Mouse (Mus musculus): ENCODE measurements around the gene Rexo4. TPM values are rescaled to one million over a fixed set of nuclear protein-coding genes. Genes with fewer than 3 reads are reported as not detected.

The Rexo4 gene
- polyA plus RNA-seq, 1 experiment from 2014 or later = 40.3 TPM

DNA sequence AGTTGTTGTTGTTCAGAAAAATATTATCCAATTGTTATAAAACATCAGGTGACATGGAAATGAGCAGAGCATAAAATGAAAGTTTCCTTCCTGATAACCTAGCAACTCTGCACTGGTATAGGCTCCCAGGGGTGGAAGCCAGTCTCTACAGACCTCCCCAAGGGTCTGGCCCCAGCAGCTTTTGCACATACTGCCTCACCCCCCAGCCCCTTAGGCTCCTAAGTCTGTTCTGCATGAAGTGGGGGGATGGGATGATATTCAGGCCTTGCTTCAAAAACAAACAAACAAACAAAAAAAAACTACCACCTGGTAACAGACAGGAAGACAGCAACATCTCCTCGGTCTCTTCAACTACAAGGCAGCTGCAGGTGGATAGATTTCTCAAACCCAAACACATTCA is 16.2 kb upstream of the Rexo4 start:
- Histone ChIP-seq H3K27ac (ENCODE audit: low read length) (no peak overlapping the region), H3K9ac (ENCODE audit: low read length) (no peak overlapping the region), H3K36me3 (ENCODE audit: control insufficient read depth, insufficient read depth, low read length) (no peaks in the 10 kb centered on the region), H3K9me3 (replicated peaks; ENCODE audit: control insufficient read depth, low read length) (no peaks in the 10 kb centered on the region), H3K4me3 (replicated peaks; ENCODE audit: low read length) (no peak overlapping the region), H3K27me3 (ENCODE audit: control insufficient read depth, insufficient read depth, low read length) (no peaks in the 10 kb centered on the region), H3K4me1 (ENCODE audit: control insufficient read depth, insufficient read depth, low read length) (no peaks in the 10 kb centered on the region), H3K4me2 (ENCODE audit: low read depth, low read length) (no peak overlapping the region)
- ATAC-seq (ENCODE audit: insufficient read depth, low FRiP score) = no peak
- 59% methylated on average over 1 of the region's 1 CpGs for WGBS

DNA sequence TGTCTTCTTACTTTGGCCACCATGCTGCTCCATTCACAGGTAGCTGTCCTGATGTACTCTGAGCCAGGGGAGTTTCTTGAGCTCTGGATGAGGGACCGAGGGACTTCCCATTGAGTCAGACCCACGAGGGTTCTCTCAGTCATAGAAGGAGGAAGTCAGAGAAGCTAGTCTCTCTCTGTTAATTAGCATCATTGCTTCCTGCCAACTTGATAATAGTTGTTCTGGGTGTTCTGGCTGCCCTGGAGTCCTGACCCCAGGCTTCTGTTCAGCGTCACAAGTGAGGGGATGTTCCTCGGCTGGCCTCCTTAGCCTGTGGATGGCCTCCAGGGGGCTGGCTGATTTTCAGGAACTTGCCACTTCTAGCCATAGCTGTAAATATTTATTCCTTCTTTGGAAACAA is 9.8 kb upstream of the Rexo4 start:
- WGBS = 21% methylated on average over 4 of the region's 4 CpGs
- H3K9ac ChIP-seq (ENCODE audit: low read length) = no peak overlapping the region
- no peak overlapping the region for H3K4me3 ChIP-seq (replicated peaks; ENCODE audit: low read length)
- H3K27me3 ChIP-seq (ENCODE audit: control insufficient read depth, insufficient read depth, low read length) = no peaks in the 10 kb centered on the region
- no peaks in the 10 kb centered on the region for H3K36me3 ChIP-seq (ENCODE audit: control insufficient read depth, insufficient read depth, low read length)
- ATAC-seq (ENCODE audit: insufficient read depth, low FRiP score) = peak; percentile 40; the same call in 1 of the 2 replicates
- H3K4me1 ChIP-seq (ENCODE audit: control insufficient read depth, insufficient read depth, low read length) = peaks cover 3% of the 10 kb centered on the region; the same call in 1 of the 2 replicates
- H3K4me2 ChIP-seq (ENCODE audit: low read depth, low read length) = no peak overlapping the region
- no peak overlapping the region for H3K27ac ChIP-seq (ENCODE audit: low read length)
- H3K9me3 ChIP-seq (replicated peaks; ENCODE audit: control insufficient read depth, low read length) = no peaks in the 10 kb centered on the region

DNA sequence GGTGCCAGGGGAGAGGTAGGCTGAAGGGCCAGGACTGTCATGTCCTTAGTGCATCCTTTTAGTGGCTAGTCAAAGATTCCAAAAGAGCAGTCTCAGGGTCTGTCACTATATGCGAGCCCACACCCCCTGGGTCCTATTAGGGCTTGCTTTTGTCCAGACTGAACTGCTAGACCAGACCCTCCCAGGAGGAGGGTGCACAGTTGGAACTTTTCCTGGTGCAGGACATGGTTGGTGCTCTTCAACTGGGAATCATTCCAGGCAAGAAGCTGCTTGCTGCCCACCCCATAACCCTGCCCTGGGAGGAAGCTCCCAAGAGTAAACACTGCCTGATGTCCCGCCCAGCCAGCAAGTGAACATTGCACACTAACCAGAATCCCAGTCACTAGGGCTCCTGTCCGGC is 8.9 kb upstream of the Rexo4 start, which contains the start of gene Adamts13:
TSS of gene Adamts13 (plus strand) at position 301 of the 400 bp plus-strand sequence.
- H3K9ac ChIP-seq (ENCODE audit: low read length) = no peak within 1 kb of the TSS
- H3K27ac ChIP-seq (ENCODE audit: low read length) = no peak within 1 kb of the TSS
- H3K27me3 ChIP-seq (ENCODE audit: control insufficient read depth, insufficient read depth, low read length) = no peaks in the 10 kb centered on the region
- H3K4me2 ChIP-seq (ENCODE audit: low read depth, low read length) = no peak within 1 kb of the TSS
- peaks cover 3% of the 10 kb centered on the region; the same call in 1 of the 2 replicates for H3K4me1 ChIP-seq (ENCODE audit: control insufficient read depth, insufficient read depth, low read length)
- no peaks in the 10 kb centered on the region for H3K9me3 ChIP-seq (replicated peaks; ENCODE audit: control insufficient read depth, low read length)
- no peak for ATAC-seq (ENCODE audit: insufficient read depth, low FRiP score)
- H3K4me3 ChIP-seq (replicated peaks; ENCODE audit: low read length) = no peak within 1 kb of the TSS
- H3K36me3 ChIP-seq (ENCODE audit: control insufficient read depth, insufficient read depth, low read length) = no peaks in the 10 kb centered on the region
- WGBS = 46% methylated on average over 3 of the region's 3 CpGs

DNA sequence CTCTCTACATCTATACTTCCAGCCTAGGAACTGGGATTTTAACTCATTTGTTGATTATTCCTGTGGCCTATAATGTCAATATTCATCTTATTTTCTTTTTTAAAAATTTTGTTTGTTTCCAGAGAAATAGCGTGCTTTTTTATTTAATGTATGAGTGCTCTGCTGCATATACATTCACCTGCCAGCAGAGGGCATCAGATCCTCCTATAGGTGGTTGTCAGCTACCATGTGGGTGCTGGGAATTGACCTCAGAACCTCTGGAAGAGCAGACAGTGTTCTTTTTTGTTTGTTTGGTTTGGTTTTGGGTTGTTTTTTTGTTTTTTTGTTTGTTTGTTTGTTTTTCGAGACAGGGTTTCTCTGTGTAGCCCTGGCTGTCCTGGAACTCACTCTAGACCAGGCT is 3.1 kb upstream of the Rexo4 start:
- H3K4me3 ChIP-seq (replicated peaks; ENCODE audit: low read length) = no peak overlapping the region
- 69% methylated on average over 2 of the region's 2 CpGs for WGBS
- no peak overlapping the region for H3K9ac ChIP-seq (ENCODE audit: low read length)
- no peak overlapping the region for H3K4me2 ChIP-seq (ENCODE audit: low read depth, low read length)
- no peaks in the 10 kb centered on the region for H3K9me3 ChIP-seq (replicated peaks; ENCODE audit: control insufficient read depth, low read length)
- ATAC-seq (ENCODE audit: insufficient read depth, low FRiP score) = no peak
- H3K27ac ChIP-seq (ENCODE audit: low read length) = no peak overlapping the region
- no peaks in the 10 kb centered on the region for H3K27me3 ChIP-seq (ENCODE audit: control insufficient read depth, insufficient read depth, low read length)
- no peaks in the 10 kb centered on the region for H3K36me3 ChIP-seq (ENCODE audit: control insufficient read depth, insufficient read depth, low read length)
- peaks cover 5% of the 10 kb centered on the region; the same call in 1 of the 2 replicates for H3K4me1 ChIP-seq (ENCODE audit: control insufficient read depth, insufficient read depth, low read length)

DNA sequence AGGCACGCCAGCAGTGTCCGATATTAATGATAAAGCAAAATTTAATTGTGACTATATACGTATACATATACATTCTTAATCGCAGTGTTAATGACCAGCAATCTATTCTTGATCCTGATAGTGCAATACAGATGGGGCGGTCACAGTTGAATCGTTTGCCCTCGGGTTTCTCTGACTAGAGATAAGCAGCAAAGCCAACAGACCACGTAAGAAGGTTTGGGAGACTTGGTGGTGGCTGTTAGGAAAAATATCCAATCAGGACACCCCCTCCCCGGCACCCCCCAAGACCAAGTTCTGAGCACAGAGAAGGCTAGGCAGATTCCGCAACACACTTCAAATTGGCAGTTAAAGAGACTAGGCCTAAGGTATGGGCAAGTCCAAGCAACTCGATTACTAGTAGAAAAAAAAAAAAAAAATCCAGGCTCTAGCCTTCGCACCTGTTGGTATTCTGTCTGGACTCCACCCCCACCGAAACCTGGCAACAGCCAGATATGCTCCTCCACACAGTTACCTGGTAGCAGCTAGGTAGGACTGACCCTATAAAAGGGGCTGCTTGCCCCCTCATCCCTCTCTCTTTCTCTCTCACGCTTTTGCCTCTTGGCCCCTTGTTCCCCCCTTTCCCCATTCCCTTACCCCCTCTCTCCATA is 661 bp upstream of the Rexo4 start:
- peak overlapping the region; percentile 66 for H3K4me2 ChIP-seq (ENCODE audit: low read depth, low read length)
- peaks cover 5% of the 10 kb centered on the region for H3K4me1 ChIP-seq (ENCODE audit: control insufficient read depth, insufficient read depth, low read length)
- H3K27ac ChIP-seq (ENCODE audit: low read length) = peak overlapping the region; percentile 99
- H3K36me3 ChIP-seq (ENCODE audit: control insufficient read depth, insufficient read depth, low read length) = peaks cover 7% of the 10 kb centered on the region; the same call in 1 of the 2 replicates
- peak overlapping the region; percentile 92 for H3K9ac ChIP-seq (ENCODE audit: low read length)
- ATAC-seq (ENCODE audit: insufficient read depth, low FRiP score) = no peak
- peak overlapping the region; percentile 86 for H3K4me3 ChIP-seq (replicated peaks; ENCODE audit: low read length)
- no peaks in the 10 kb centered on the region for H3K9me3 ChIP-seq (replicated peaks; ENCODE audit: control insufficient read depth, low read length)
- H3K27me3 ChIP-seq (ENCODE audit: control insufficient read depth, insufficient read depth, low read length) = no peaks in the 10 kb centered on the region
- WGBS = 12% methylated on average over 14 of the region's 14 CpGs

DNA sequence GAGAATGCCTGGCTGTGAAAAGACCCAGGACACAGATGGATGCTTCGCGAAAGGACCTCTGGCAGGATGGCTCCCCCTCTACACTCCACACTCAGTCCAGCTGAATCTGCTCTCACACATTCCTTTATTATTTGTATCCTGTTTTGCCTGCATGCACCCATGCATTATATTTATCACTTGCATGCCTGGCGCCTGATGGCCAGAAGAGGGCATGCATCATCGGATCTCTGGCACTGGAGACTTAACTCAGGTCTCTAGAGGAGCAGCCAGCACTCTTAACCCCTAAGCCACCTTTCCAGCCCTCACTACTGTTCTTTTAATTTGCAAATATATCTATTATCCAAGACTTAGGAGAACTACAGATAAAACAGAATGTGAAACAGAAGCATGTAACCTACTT is 3.4 kb downstream of the Rexo4 start:
- Histone ChIP-seq H3K9me3 (replicated peaks; ENCODE audit: control insufficient read depth, low read length) (no peaks in the 10 kb centered on the region), H3K27ac (ENCODE audit: low read length) (no peak overlapping the region), H3K9ac (ENCODE audit: low read length) (no peak overlapping the region), H3K27me3 (ENCODE audit: control insufficient read depth, insufficient read depth, low read length) (no peaks in the 10 kb centered on the region), H3K4me3 (replicated peaks; ENCODE audit: low read length) (no peak overlapping the region), H3K4me1 (ENCODE audit: control insufficient read depth, insufficient read depth, low read length) (peaks cover 5% of the 10 kb centered on the region), H3K36me3 (ENCODE audit: control insufficient read depth, insufficient read depth, low read length) (peaks cover 19% of the 10 kb centered on the region; the same call in 1 of the 2 replicates), H3K4me2 (ENCODE audit: low read depth, low read length) (no peak overlapping the region)
- no peak for ATAC-seq (ENCODE audit: insufficient read depth, low FRiP score)
- WGBS = 76% methylated on average over 4 of the region's 4 CpGs

DNA sequence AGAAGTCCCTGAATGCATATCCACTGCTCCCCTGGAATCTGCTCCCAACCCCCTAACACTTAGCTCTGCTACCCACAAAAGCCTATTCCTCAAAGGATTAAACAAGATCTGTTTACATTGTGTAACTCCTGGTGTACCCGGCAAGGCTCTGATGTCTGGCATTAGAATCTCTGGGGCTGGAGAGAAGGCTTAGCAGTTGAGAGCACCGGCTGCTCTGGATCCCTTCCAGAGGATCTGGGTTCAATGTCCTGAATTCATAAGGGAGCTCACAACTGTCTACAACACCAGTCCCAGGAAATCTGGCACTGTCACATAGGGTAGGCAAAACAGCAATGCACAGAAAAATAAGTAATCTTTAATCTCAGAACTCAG is 6.7 kb downstream of the Rexo4 start:
- no peaks in the 10 kb centered on the region for H3K27me3 ChIP-seq (ENCODE audit: control insufficient read depth, insufficient read depth, low read length)
- whole genome bisulfite sequencing = 71% methylated on average over 2 of the region's 2 CpGs
- no peak overlapping the region for H3K4me2 ChIP-seq (ENCODE audit: low read depth, low read length)
- no peak overlapping the region for H3K9ac ChIP-seq (ENCODE audit: low read length)
- no peaks in the 10 kb centered on the region; the same call in 1 of the 2 replicates for H3K4me1 ChIP-seq (ENCODE audit: control insufficient read depth, insufficient read depth, low read length)
- H3K36me3 ChIP-seq (ENCODE audit: control insufficient read depth, insufficient read depth, low read length) = peaks cover 22% of the 10 kb centered on the region
- no peak; the same call in 1 of the 2 replicates for ATAC-seq (ENCODE audit: insufficient read depth, low FRiP score)
- H3K27ac ChIP-seq (ENCODE audit: low read length) = no peak overlapping the region
- H3K4me3 ChIP-seq (replicated peaks; ENCODE audit: low read length) = no peak overlapping the region
- H3K9me3 ChIP-seq (replicated peaks; ENCODE audit: control insufficient read depth, low read length) = no peaks in the 10 kb centered on the region

DNA sequence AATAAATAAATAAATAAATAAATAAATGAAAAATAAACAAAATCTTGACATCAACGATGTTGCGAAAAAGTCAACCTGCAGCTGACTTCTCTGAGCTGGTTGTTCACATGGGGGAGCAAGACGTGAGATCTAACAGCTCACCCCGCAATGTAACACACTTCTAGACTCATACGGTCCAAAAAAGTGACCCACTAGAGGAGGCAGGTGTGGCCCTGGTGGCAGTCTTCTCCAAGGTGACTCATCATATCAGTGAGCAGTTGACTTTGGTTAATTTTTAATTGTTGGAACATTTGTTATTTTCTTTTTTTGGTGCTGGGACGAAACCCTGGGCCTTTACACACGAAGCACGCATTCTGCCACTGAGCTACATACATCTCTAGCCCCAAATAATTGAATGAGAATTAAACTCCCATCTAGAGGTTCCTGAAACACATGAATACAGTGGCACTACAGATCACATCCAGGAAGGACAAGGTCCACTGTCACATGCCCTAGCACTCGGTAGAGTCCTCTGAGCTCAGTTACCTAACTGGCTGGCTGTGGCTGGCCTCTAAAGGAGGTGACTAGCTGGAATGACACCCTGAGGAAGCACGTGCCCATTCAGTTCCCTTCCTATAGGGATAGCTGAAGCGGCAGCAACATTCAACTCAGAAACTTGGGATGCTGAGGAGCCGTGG is 7.2 kb downstream of the Rexo4 start:
- H3K36me3 ChIP-seq (ENCODE audit: control insufficient read depth, insufficient read depth, low read length) = peaks cover 22% of the 10 kb centered on the region

DNA sequence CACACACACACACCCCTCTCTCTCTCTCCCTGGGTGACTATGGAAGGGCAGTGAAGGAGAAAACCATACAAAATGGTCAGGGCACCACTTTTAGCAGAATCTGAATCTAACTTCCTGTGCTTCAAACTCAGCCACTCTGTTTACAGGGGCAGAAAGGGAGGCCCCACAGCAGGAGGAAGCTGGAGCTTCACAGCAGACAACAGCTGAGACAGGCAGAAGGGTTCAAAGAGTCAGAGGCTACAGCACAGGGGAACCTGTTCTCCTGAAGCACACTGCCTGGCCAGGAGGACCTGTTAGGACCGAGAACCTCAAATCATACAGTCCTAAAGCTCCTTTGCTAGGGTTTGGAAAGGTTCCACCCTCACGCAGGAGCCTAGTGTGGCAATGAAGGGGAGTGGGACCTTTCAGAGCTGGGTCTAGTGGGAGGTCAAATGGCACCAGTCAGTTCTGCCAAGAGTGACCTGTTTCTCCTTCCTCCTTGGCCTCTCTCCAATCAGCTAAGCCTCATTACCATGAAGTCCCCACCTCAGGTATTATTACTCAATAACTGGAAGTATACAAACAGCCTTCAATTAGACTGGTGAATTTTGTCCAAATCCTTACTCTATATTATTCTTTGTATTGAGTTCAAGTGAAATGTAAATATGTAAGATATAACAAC is 9.3 kb downstream of the Rexo4 start:
- Histone ChIP-seq H3K9me3 (replicated peaks; ENCODE audit: control insufficient read depth, low read length) (no peaks in the 10 kb centered on the region), H3K4me3 (replicated peaks; ENCODE audit: low read length) (no peak overlapping the region), H3K27ac (ENCODE audit: low read length) (no peak overlapping the region), H3K36me3 (ENCODE audit: control insufficient read depth, insufficient read depth, low read length) (peaks cover 16% of the 10 kb centered on the region), H3K4me1 (ENCODE audit: control insufficient read depth, insufficient read depth, low read length) (no peaks in the 10 kb centered on the region), H3K4me2 (ENCODE audit: low read depth, low read length) (no peak overlapping the region), H3K9ac (ENCODE audit: low read length) (no peak overlapping the region), H3K27me3 (ENCODE audit: control insufficient read depth, insufficient read depth, low read length) (no peaks in the 10 kb centered on the region)
- WGBS = 92% methylated on average over 2 of the region's 2 CpGs
- no peak for ATAC-seq (ENCODE audit: insufficient read depth, low FRiP score)

More for the DNA sequence above, 7.2 kb downstream of the Rexo4 start:
- Histone ChIP-seq H3K4me1 (ENCODE audit: control insufficient read depth, insufficient read depth, low read length) (no peaks in the 10 kb centered on the region; the same call in 1 of the 2 replicates), H3K9me3 (replicated peaks; ENCODE audit: control insufficient read depth, low read length) (no peaks in the 10 kb centered on the region), H3K27me3 (ENCODE audit: control insufficient read depth, insufficient read depth, low read length) (no peaks in the 10 kb centered on the region), H3K27ac (ENCODE audit: low read length) (no peak overlapping the region), H3K9ac (ENCODE audit: low read length) (no peak overlapping the region), H3K4me3 (replicated peaks; ENCODE audit: low read length) (no peak overlapping the region), H3K4me2 (ENCODE audit: low read depth, low read length) (no peak overlapping the region)
- 86% methylated on average over 12 of the region's 12 CpGs for WGBS
- peak; percentile 52; the same call in 1 of the 2 replicates for ATAC-seq (ENCODE audit: insufficient read depth, low FRiP score)

Measured in stomach, embryonic 16.5 days (tissue).